Mouse (Mus musculus) ES-Bruce4 (cell line): ENCODE measurements around the gene Ccnd1. TPM values are rescaled to one million over a fixed set of nuclear protein-coding genes. Genes with fewer than 3 reads are reported as not detected.
A peak's percentile ranks its signal among the peaks of the same experiment; 100 is the strongest.

Experiments used
- H3K27ac ChIP-seq: 2 replicates; pipeline ENCODE4 v1.5.1; 2012; ENCODE audit warnings: low read length, inconsistent platforms; ENCODE audit not compliant: insufficient read depth
- H3K27me3 ChIP-seq: 2 replicates; pipeline ENCODE4 v1.6.1; 2012; ENCODE audit warnings: mild to moderate bottlenecking, low read length, inconsistent platforms; ENCODE audit not compliant: control insufficient read depth, poor library complexity, insufficient read depth, severe bottlenecking
- H3K36me3 ChIP-seq: 2 replicates; pipeline ENCODE4 v1.6.1; 2012; ENCODE audit warnings: inconsistent platforms, mild to moderate bottlenecking, low read length, moderate library complexity; ENCODE audit not compliant: control insufficient read depth, poor library complexity, insufficient read depth, severe bottlenecking
- H3K4me1 ChIP-seq: one replicate; pipeline ENCODE4 v1.8.1; 2011; ENCODE audit warnings: low read length; ENCODE audit not compliant: control insufficient read depth, insufficient read depth
- H3K4me3 ChIP-seq: 2 replicates; pipeline ENCODE4 v1.5.1; 2011; ENCODE audit warnings: low read depth, mild to moderate bottlenecking, low read length
- H3K9ac ChIP-seq: 2 replicates; pipeline ENCODE4 v1.6.1; 2012; ENCODE audit warnings: low read depth, mild to moderate bottlenecking, inconsistent platforms; ENCODE audit not compliant: poor library complexity, severe bottlenecking
- H3K9me3 ChIP-seq: replicated peaks from 2 replicates; pipeline ENCODE4 v1.6.1; 2012; ENCODE audit warnings: mild to moderate bottlenecking, low read length, inconsistent platforms; ENCODE audit not compliant: control insufficient read depth, poor library complexity, insufficient read depth, severe bottlenecking
- CTCF ChIP-seq: IDR thresholded peaks from one replicate; pipeline ENCODE4 v1.8.1; 2011; ENCODE audit warnings: low read depth, low read length
- EP300 ChIP-seq: IDR thresholded peaks from 2 replicates; pipeline ENCODE4 v1.6.1; 2011; ENCODE audit warnings: low read depth, low read length; ENCODE audit not compliant: insufficient read depth
- POLR2A ChIP-seq: IDR thresholded peaks from one replicate; pipeline ENCODE4 v1.8.1; 2011; ENCODE audit warnings: low read length; ENCODE audit not compliant: insufficient read depth
- polyA plus RNA-seq: library from polyadenylated mRNA; stranded (reverse); fragments of >200 nt; gene quantifications from 2 replicates; pipeline ENCODE4 v1.2.4, GENCODE M21; 2011; ENCODE audit warnings: low read depth; ENCODE audit not compliant: missing spikeins, insufficient read depth, insufficient read length

Gene Ccnd1
- polyA plus RNA-seq, 1 experiment = 36.5 TPM

GRCm38 (mm10) chr7:144887672-144888071 lies 52.1 kb downstream of the Ccnd1 start:
- Histone ChIP-seq H3K27ac (no peak overlapping the region), H3K9ac (no peak overlapping the region), H3K9me3 (no peaks in the 10 kb centered on the region), H3K27me3 (no peaks in the 10 kb centered on the region), H3K4me1 (peaks cover 2% of the 10 kb centered on the region), H3K4me3 (no peak overlapping the region), H3K36me3 (no peaks in the 10 kb centered on the region)
- TF ChIP-seq CTCF (peak; percentile 56), EP300 (no peak), POLR2A (no peak)

GRCm38 (mm10) chr7:144883106-144883505 lies 56.6 kb downstream of the Ccnd1 start:
- H3K9me3 ChIP-seq = no peaks in the 10 kb centered on the region
- no peak overlapping the region for H3K9ac ChIP-seq
- no peak overlapping the region for H3K4me3 ChIP-seq
- no peaks in the 10 kb centered on the region for H3K27me3 ChIP-seq
- TF ChIP-seq CTCF (no peak), POLR2A (no peak), EP300 (no peak)
- peaks cover 1% of the 10 kb centered on the region for H3K4me1 ChIP-seq
- H3K36me3 ChIP-seq = no peaks in the 10 kb centered on the region
- no peak overlapping the region for H3K27ac ChIP-seq

Other genes with a start within 250 kb of the Ccnd1 start
- 1.4 and 1.7 TPM in 2 replicates for gene Ano1, start 188.0 kb downstream of the Ccnd1 start, polyA plus RNA-seq
- gene Fgf3, start 101.8 kb downstream of the Ccnd1 start, polyA plus RNA-seq = 0.43 and 0.78 TPM in 2 replicates
- 82.9 and 84.3 TPM in 2 replicates for gene Fgf4, start 92.6 kb downstream of the Ccnd1 start, polyA plus RNA-seq
- gene Fgf15, start 43.4 kb downstream of the Ccnd1 start, polyA plus RNA-seq = 3.1 and 3.3 TPM in 2 replicates
- gene LTO1, start 24.8 kb downstream of the Ccnd1 start, polyA plus RNA-seq = 21.5 and 30.7 TPM in 2 replicates